Mouse (Mus musculus) lung, adult 2 months (tissue): ENCODE measurements around the gene Dnajb1.

Experiments used
- CTCF ChIP-seq: fragments of 200-500 bp; IDR thresholded peaks from 2 replicates; pipeline ENCODE4 v1.5.1; 2011; ENCODE audit warnings: mild to moderate bottlenecking, low read length, control low read depth; ENCODE audit not compliant: insufficient read depth
- POLR2A ChIP-seq: fragments of 200-500 bp; IDR thresholded peaks from 2 replicates; pipeline ENCODE4 v1.6.1; 2011; ENCODE audit warnings: low read depth, mild to moderate bottlenecking, control low read depth, low read length, borderline replicate concordance; ENCODE audit errors: extremely low read depth

DNA sequence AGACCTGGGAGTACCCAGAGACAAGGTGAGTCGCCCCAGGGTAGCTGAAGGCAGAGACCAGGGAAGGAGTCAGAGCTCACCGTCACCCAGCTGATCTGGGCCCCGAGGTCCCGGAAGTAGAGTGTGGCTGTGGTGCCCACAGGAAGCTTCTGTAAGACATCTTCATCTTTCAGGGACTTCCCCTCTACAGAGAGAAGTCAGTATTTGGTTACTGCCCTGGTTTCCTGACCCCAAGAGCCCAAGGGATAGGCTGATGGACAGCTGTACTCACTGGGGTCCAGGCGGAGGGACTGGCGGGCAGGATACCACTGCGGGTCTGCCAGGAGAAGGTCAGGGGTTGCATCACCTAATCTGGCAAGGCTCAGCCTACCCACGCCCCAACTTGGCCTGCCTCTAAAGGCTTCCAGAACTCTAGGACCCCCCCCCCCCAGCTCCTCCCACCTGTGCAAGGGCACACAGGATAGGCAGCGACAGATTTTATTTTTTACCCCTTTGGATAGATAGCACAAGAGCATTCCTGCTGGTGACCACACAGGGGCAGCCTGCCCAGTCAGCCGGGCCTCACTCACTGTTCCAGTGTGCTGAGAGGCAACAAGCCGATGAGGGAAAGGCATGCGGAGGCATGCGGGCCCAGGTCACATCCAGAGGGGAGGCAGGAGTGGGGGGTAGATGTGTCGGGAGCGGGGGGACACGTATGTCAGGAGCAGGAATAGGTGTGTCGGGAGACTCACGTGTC, 34.7 kb upstream of the Dnajb1 start:
- TF ChIP-seq CTCF, result no peak
- TF ChIP-seq POLR2A, result no peak
